Mouse (Mus musculus): ENCODE measurements around the gene Zfc3h1. TPM values are rescaled to one million over a fixed set of nuclear protein-coding genes. Genes with fewer than 3 reads are reported as not detected.

Gene Zfc3h1
- total and polyA plus RNA-seq, 3 experiments, result 9.7 to 133 (median 83.5) TPM

- ATAC-seq (ENCODE audit: extremely low read depth, insufficient number of reproducible peaks, low FRiP score, poor library complexity, severe bottlenecking) (no peak), DNase-seq (ENCODE audit: low spot score) (no peak)
- Histone ChIP-seq H3K27me3 (ENCODE audit: insufficient read depth, low read length) (no peaks in the 10 kb centered on the region), H3K36me3 (replicated peaks) (peaks cover 26% of the 10 kb centered on the region), H3K4me3 (ENCODE audit: low read depth, low read length) (no peak overlapping the region), H3K9me3 (replicated peaks) (no peaks in the 10 kb centered on the region), H3K4me1 (ENCODE audit: insufficient read depth, low read depth, low read length) (peaks cover 7% of the 10 kb centered on the region)
- TF ChIP-seq TAL1 (conservative IDR thresholded peaks at IDR 0.05; ENCODE audit: low read depth, low read length), result no peak
- no peak for TF ChIP-seq GATA1 (IDR thresholded peaks at IDR 0.05; ENCODE audit: borderline replicate concordance, low read length)
- no peak for TF ChIP-seq GATA2 (IDR thresholded peaks at IDR 0.05; ENCODE audit: borderline replicate concordance, low read depth, low read length)
- TF ChIP-seq POLR2AphosphoS5 (IDR thresholded peaks at IDR 0.05; ENCODE audit: insufficient replicate concordance, low read depth, low read length), result no peak
- TF ChIP-seq CTCF (IDR thresholded peaks at IDR 0.05; ENCODE audit: low read depth, low read length), result no peak
Measured at GRCm38 (mm10) chr10:115349029-115349428, 35.7 kb upstream of the Zfc3h1 start.

DNA sequence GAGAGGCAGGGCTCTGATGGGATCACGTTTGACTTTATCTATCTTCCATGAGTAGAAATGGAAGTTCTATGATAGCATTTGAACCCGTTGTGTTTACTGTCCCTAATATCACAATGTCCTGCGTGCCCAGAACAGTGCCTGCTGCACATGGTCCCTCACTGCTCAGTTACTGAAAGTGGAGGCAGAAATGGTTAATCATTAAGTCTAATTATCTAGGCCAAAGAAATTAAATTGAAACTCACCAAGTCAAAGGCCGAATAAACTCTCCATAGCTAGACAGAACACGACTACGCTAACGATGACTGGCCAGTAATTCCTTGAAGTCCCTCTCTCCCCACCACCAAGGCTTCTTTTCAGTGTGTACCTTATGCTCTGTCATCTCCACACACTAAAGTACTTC lies 35.2 kb upstream of the Zfc3h1 start:
- Histone ChIP-seq H3K4me1 (ENCODE audit: insufficient read depth, low read depth, low read length) (peaks cover 7% of the 10 kb centered on the region), H3K9me3 (replicated peaks) (no peaks in the 10 kb centered on the region), H3K4me3 (ENCODE audit: low read depth, low read length) (no peak overlapping the region), H3K27me3 (ENCODE audit: insufficient read depth, low read length) (no peaks in the 10 kb centered on the region), H3K36me3 (replicated peaks) (peaks cover 27% of the 10 kb centered on the region)
- ATAC-seq (ENCODE audit: extremely low read depth, insufficient number of reproducible peaks, low FRiP score, poor library complexity, severe bottlenecking), result no peak
- no peak for DNase-seq (ENCODE audit: low spot score)
- TF ChIP-seq CTCF (IDR thresholded peaks at IDR 0.05; ENCODE audit: low read depth, low read length) (no peak), GATA1 (IDR thresholded peaks at IDR 0.05; ENCODE audit: borderline replicate concordance, low read length) (no peak), GATA2 (IDR thresholded peaks at IDR 0.05; ENCODE audit: borderline replicate concordance, low read depth, low read length) (no peak), POLR2AphosphoS5 (IDR thresholded peaks at IDR 0.05; ENCODE audit: insufficient replicate concordance, low read depth, low read length) (no peak), TAL1 (conservative IDR thresholded peaks at IDR 0.05; ENCODE audit: low read depth, low read length) (no peak)

DNA sequence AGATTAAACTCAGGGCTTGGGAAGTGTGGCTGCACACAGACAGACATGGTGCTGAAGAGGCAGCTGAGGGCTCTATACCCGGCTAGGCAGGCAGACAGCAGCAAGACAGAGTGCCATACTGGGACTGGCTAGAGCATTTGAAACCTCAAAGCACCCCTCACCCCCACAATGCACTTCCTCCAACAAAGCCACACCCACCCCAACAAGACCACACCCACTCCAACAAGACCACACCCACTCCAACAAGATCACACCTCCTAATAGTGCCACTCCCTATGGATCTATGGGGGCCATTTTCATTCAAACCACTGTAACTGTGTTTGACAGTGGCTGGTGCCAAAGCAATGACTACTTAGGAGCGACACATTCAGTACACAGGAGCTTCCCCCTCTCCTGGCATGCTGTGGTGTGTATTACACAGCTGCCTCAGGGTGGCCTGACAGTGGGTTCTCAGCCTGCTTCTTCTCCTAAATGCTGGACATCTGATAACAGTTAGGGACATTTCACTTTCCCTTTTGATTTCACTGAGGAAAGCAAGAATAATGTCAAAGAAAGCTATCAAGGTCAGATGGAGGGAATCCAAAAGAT lies 33.9 kb upstream of the Zfc3h1 start:
- TF ChIP-seq GATA1 (IDR thresholded peaks at IDR 0.05; ENCODE audit: borderline replicate concordance, low read length) (no peak), TAL1 (conservative IDR thresholded peaks at IDR 0.05; ENCODE audit: low read depth, low read length) (no peak), POLR2AphosphoS5 (IDR thresholded peaks at IDR 0.05; ENCODE audit: insufficient replicate concordance, low read depth, low read length) (no peak), GATA2 (IDR thresholded peaks at IDR 0.05; ENCODE audit: borderline replicate concordance, low read depth, low read length) (no peak)
- peaks cover 7% of the 10 kb centered on the region for H3K4me1 ChIP-seq (ENCODE audit: insufficient read depth, low read depth, low read length)
- peaks cover 29% of the 10 kb centered on the region for H3K36me3 ChIP-seq (replicated peaks)
- no peak for DNase-seq (ENCODE audit: low spot score)
- H3K27me3 ChIP-seq (ENCODE audit: insufficient read depth, low read length), result no peaks in the 10 kb centered on the region
- no peaks in the 10 kb centered on the region for H3K9me3 ChIP-seq (replicated peaks)
- no peak for ATAC-seq (ENCODE audit: extremely low read depth, insufficient number of reproducible peaks, low FRiP score, poor library complexity, severe bottlenecking)
- H3K4me3 ChIP-seq (ENCODE audit: low read depth, low read length), result no peak overlapping the region

DNA sequence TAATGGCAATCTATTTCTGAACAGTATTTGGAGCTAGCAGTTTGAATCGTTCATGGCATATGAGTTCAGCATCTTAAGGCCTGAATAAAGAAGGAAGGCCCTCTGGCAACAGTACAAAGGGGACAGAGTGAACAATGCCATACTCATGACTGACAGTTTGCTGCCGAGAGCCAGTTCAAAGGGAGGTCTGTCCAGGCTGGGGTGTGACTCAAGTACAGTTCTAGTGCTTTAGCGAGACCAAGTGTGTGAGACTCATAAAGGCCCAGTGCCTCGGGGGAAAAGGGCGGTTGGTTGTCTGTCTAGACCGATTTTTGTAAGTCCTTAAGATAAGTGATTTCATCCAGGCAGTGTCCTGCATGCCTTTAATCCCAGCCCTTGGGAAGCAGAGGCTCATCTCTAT lies 30.2 kb upstream of the Zfc3h1 start:
- H3K9me3 ChIP-seq (replicated peaks), result no peaks in the 10 kb centered on the region
- peaks cover 13% of the 10 kb centered on the region for H3K4me1 ChIP-seq (ENCODE audit: insufficient read depth, low read depth, low read length)
- no peak overlapping the region for H3K4me3 ChIP-seq (ENCODE audit: low read depth, low read length)
- no peaks in the 10 kb centered on the region for H3K27me3 ChIP-seq (ENCODE audit: insufficient read depth, low read length)
- DNase-seq (ENCODE audit: low spot score) (no peak), ATAC-seq (ENCODE audit: extremely low read depth, insufficient number of reproducible peaks, low FRiP score, poor library complexity, severe bottlenecking) (no peak)
- H3K36me3 ChIP-seq (replicated peaks), result peaks cover 37% of the 10 kb centered on the region
- no peak for TF ChIP-seq POLR2AphosphoS5 (IDR thresholded peaks at IDR 0.05; ENCODE audit: insufficient replicate concordance, low read depth, low read length)
- no peak for TF ChIP-seq GATA1 (IDR thresholded peaks at IDR 0.05; ENCODE audit: borderline replicate concordance, low read length)
- TF ChIP-seq TAL1 (conservative IDR thresholded peaks at IDR 0.05; ENCODE audit: low read depth, low read length), result no peak
- no peak for TF ChIP-seq CTCF (IDR thresholded peaks at IDR 0.05; ENCODE audit: low read depth, low read length)
- no peak for TF ChIP-seq GATA2 (IDR thresholded peaks at IDR 0.05; ENCODE audit: borderline replicate concordance, low read depth, low read length)

GRCm38 (mm10) chr10:115355016-115355415 lies 29.7 kb upstream of the Zfc3h1 start:
- no peak overlapping the region for H3K4me3 ChIP-seq (ENCODE audit: low read depth, low read length)
- peaks cover 36% of the 10 kb centered on the region for H3K36me3 ChIP-seq (replicated peaks)
- H3K27me3 ChIP-seq (ENCODE audit: insufficient read depth, low read length), result no peaks in the 10 kb centered on the region
- peaks cover 13% of the 10 kb centered on the region for H3K4me1 ChIP-seq (ENCODE audit: insufficient read depth, low read depth, low read length)
- ATAC-seq (ENCODE audit: extremely low read depth, insufficient number of reproducible peaks, low FRiP score, poor library complexity, severe bottlenecking), result no peak
- DNase-seq (ENCODE audit: low spot score), result no peak
- no peaks in the 10 kb centered on the region for H3K9me3 ChIP-seq (replicated peaks)
- TF ChIP-seq POLR2AphosphoS5 (IDR thresholded peaks at IDR 0.05; ENCODE audit: insufficient replicate concordance, low read depth, low read length) (no peak), GATA1 (IDR thresholded peaks at IDR 0.05; ENCODE audit: borderline replicate concordance, low read length) (no peak), CTCF (IDR thresholded peaks at IDR 0.05; ENCODE audit: low read depth, low read length) (no peak)

- Histone ChIP-seq H3K9me3 (replicated peaks) (no peaks in the 10 kb centered on the region), H3K4me1 (ENCODE audit: insufficient read depth, low read depth, low read length) (peaks cover 18% of the 10 kb centered on the region), H3K27me3 (ENCODE audit: insufficient read depth, low read length) (no peaks in the 10 kb centered on the region), H3K4me3 (ENCODE audit: low read depth, low read length) (no peak overlapping the region), H3K36me3 (replicated peaks) (peaks cover 36% of the 10 kb centered on the region)
- TF ChIP-seq TAL1 (conservative IDR thresholded peaks at IDR 0.05; ENCODE audit: low read depth, low read length) (no peak), CTCF (IDR thresholded peaks at IDR 0.05; ENCODE audit: low read depth, low read length) (no peak), GATA2 (IDR thresholded peaks at IDR 0.05; ENCODE audit: borderline replicate concordance, low read depth, low read length) (no peak), POLR2AphosphoS5 (IDR thresholded peaks at IDR 0.05; ENCODE audit: insufficient replicate concordance, low read depth, low read length) (no peak), GATA1 (IDR thresholded peaks at IDR 0.05; ENCODE audit: borderline replicate concordance, low read length) (no peak)
- DNase-seq (ENCODE audit: low spot score) (no peak), ATAC-seq (ENCODE audit: extremely low read depth, insufficient number of reproducible peaks, low FRiP score, poor library complexity, severe bottlenecking) (no peak)
Measured at GRCm38 (mm10) chr10:115356106-115356505, 28.7 kb upstream of the Zfc3h1 start.
